Mouse (Mus musculus): ENCODE data around the gene Camk1g. TPM values are rescaled to one million over a fixed set of nuclear protein-coding genes. Genes with fewer than 3 reads are reported as not detected.

Camk1g gene
- polyA plus RNA-seq (2017; shearing (Covaris generic)) = not detected

GRCm38 (mm10) chr1:193370096-193370495 is at the start of gene Camk1g:
Gene Camk1g (minus strand): TSS chr1:193370298.

Other genes starting within 250 kb of the Camk1g start
- gene Diexf, start 240.0 kb downstream of the Camk1g start, polyA plus RNA-seq (2017; shearing (Covaris generic)) = 8.0 TPM
- 19.9 TPM for gene Irf6, start 217.2 kb downstream of the Camk1g start, polyA plus RNA-seq (2017; shearing (Covaris generic))
- 10.8 TPM for gene A130010J15Rik, start 202.3 kb downstream of the Camk1g start, polyA plus RNA-seq (2017; shearing (Covaris generic))
- 636 TPM for gene Traf3ip3, start 168.6 kb downstream of the Camk1g start, polyA plus RNA-seq (2017; shearing (Covaris generic))
- gene Lamb3, start 162.6 kb downstream of the Camk1g start, polyA plus RNA-seq (2017; shearing (Covaris generic)) = 28.6 TPM
- gene Hsd11b1, start 106.2 kb downstream of the Camk1g start, polyA plus RNA-seq (2017; shearing (Covaris generic)) = 159 TPM
- 4.2 TPM for gene G0s2, start 97.1 kb downstream of the Camk1g start, polyA plus RNA-seq (2017; shearing (Covaris generic))